Mouse (Mus musculus) myocyte (in vitro differentiated cells): ENCODE measurements at regions not wholly inside any gene's neighbourhood (a gene's known extent, or its start where the extent isn't known, plus 50 kb on each side); places are given as distances from the start of the nearest gene placed in this dataset.

Experiments
- MAX ChIP-seq: IDR thresholded peaks from one replicate; pipeline ENCODE4 v1.6.1; 2011; ENCODE audit warnings: low read depth, mild to moderate bottlenecking, control low read depth
- MYOG ChIP-seq, 3 experiments: IDR thresholded peaks; one replicate each; pipeline ENCODE4 v1.6.1; 2011; ENCODE audit warnings: control low read depth in 2 of 3, low read depth in 2 of 3, mild to moderate bottlenecking in 2 of 3; ENCODE audit not compliant: insufficient read length in 2 of 3, control insufficient read depth in 1 of 3, insufficient read depth in 1 of 3
- POLR2A ChIP-seq: IDR thresholded peaks from one replicate; pipeline ENCODE4 v1.6.1; 2011; ENCODE audit warnings: low read depth, mild to moderate bottlenecking, control low read depth, moderate library complexity; ENCODE audit not compliant: insufficient read length
- TCF12 ChIP-seq: IDR thresholded peaks from one replicate; pipeline ENCODE4 v1.6.1; 2011; ENCODE audit warnings: mild to moderate bottlenecking, control low read depth; ENCODE audit not compliant: poor library complexity, insufficient read depth, severe bottlenecking

DNA sequence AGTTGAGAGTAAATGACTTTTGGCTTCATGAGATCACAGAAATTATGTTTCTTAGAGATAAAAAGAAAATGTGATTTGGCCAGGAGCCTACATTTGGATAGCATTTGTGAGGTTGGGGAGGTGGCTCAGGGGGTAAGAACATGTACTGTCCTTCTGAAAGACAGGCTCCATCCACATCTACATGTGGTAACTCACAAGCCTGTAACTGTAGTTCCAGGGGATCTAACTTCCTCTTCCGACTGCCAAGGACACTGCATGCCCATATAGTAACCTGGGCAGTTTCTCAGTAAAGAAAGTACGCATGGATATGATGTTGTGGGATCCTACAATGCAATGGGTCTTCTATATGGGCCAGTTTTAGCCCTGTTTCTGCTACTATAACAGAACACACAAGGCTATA is 779.4 kb upstream of the Car8 start:
- TF ChIP-seq POLR2A (no peak), MAX (no peak), TCF12 (no peak), MYOG (IDR thresholded peaks at IDR 0.05; ENCODE audit: control insufficient read depth in 1 of 3, insufficient read depth in 1 of 3, insufficient read length in 2 of 3, low read depth in 2 of 3) (no peak)
